Mouse (Mus musculus) hindbrain, postnatal 0 days (tissue): ENCODE results near the gene Olfr1555-ps1. TPM values are rescaled to one million over a fixed set of nuclear protein-coding genes. Genes with fewer than 3 reads are reported as not detected.

Experiments
- ATAC-seq: fragments of 200-750 bp; cut with Nextera tagmentation; 2 replicates; pipeline ENCODE4 v1.8.0; 2017; ENCODE audit warnings: mild to moderate bottlenecking, moderate TSS enrichment, moderate library complexity
- DNase-seq: peaks from one replicate; pipeline ENCODE4 v3.0.0-alpha.2; 2015; ENCODE audit warnings: low spot score
- H3K27ac ChIP-seq: fragments of 300-500 bp; sonication (generic); 2 replicates; pipeline ENCODE4 v1.5.1; 2014; ENCODE audit warnings: mild to moderate bottlenecking
- H3K27me3 ChIP-seq: fragments of 300-500 bp; sonication (generic); 2 replicates; pipeline ENCODE4 v1.6.1; 2014; ENCODE audit warnings: low read length, mixed read lengths; ENCODE audit not compliant: insufficient read depth
- H3K36me3 ChIP-seq: fragments of 300-500 bp; sonication (generic); 2 replicates; pipeline ENCODE4 v1.6.1; 2014; ENCODE audit warnings: low read length, mixed read lengths; ENCODE audit not compliant: insufficient read depth
- H3K4me1 ChIP-seq: fragments of 300-500 bp; sonication (generic); 2 replicates; pipeline ENCODE4 v1.6.1; 2014; ENCODE audit warnings: antibody characterized with exemption, low read length, mixed read lengths; ENCODE audit not compliant: insufficient read depth
- H3K4me2 ChIP-seq: fragments of 300-500 bp; sonication (generic); 2 replicates; pipeline ENCODE4 v1.6.1; 2014; ENCODE audit warnings: low read depth, mild to moderate bottlenecking, low read length, moderate library complexity, mixed read lengths
- H3K4me3 ChIP-seq: fragments of 300-500 bp; sonication (generic); 2 replicates; pipeline ENCODE4 v1.5.1; 2014; ENCODE audit warnings: low read length
- H3K9ac ChIP-seq: fragments of 300-500 bp; sonication (generic); replicated peaks from 2 replicates; pipeline ENCODE4 v1.6.1; 2014; ENCODE audit warnings: mild to moderate bottlenecking, low read length, moderate library complexity, mixed read lengths
- H3K9me3 ChIP-seq: fragments of 300-500 bp; sonication (generic); 2 replicates; pipeline ENCODE4 v1.6.1; 2016; ENCODE audit warnings: low read length, mixed read lengths
- CTCF ChIP-seq: IDR thresholded peaks from 2 replicates; pipeline ENCODE4 v1.5.1; 2016; ENCODE audit warnings: antibody characterized with exemption, control low read depth, low read depth
- WGBS: fragments of 180-500 bp; shearing (Covaris S2); extraction: QIAGEN DNeasy Blood & Tissue Kit; methylation state at CpG from one replicate; pipeline ENCODE4 v1.1.7; 2014; 5-methylcytosine and 5-hydroxymethylcytosine counted together
- polyA plus RNA-seq: library from polyadenylated mRNA; unstranded; fragments of >200 nt; fragmentation: Nextera tagmentation; extraction: Ambion mirVana; gene quantifications from 2 replicates; pipeline ENCODE4 v1.2.1, GENCODE M21; 2015
- total RNA-seq: library from RNA; depleted of rRNA; stranded (reverse); fragments of >200 nt; gene quantifications from 2 replicates; pipeline ENCODE4 v1.2.3, GENCODE M21; 2014; rRNA removed

Olfr1555-ps1 gene
- total and polyA plus RNA-seq, 2 experiments from 2014 or later: not detected

DNA sequence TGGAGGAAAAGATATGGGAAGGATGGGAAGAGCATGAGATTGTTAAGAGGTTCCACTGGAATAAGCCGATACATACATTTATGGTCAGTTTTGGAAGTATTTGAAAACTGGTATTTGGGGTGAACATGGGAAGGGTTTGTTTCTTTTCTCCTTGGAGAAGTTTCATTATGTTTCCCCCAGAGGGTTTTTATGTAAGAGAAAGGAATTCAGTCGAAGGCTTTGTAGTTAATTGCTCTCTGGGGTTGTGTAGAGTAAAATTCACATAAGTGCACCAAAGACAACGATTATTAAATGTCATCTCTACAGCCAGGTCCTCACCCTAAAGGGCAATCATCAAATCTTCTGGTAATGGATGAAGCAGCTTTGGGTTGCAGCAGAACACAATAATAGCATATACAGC, 46.8 kb downstream of the Olfr1555-ps1 start, which contains the start of gene Olfr76:
Olfr76 (minus strand) TSS at position 101 of the 400 bp plus-strand sequence.
- no peaks in the 10 kb centered on the region for H3K36me3 ChIP-seq
- 82% methylated on average over 3 of the region's 3 CpGs for WGBS
- no peaks in the 10 kb centered on the region for H3K9me3 ChIP-seq
- H3K4me3 ChIP-seq: no peak within 1 kb of the TSS
- no peak within 1 kb of the TSS for H3K27ac ChIP-seq
- TF ChIP-seq CTCF: no peak
- no peak for ATAC-seq
- H3K4me1 ChIP-seq: no peaks in the 10 kb centered on the region
- no peak for DNase-seq
- H3K4me2 ChIP-seq: no peak within 1 kb of the TSS
- no peak within 1 kb of the TSS for H3K9ac ChIP-seq
- H3K27me3 ChIP-seq: no peaks in the 10 kb centered on the region

- TF ChIP-seq CTCF: no peak
- H3K9ac ChIP-seq: no peak overlapping the region
- H3K4me2 ChIP-seq: no peak overlapping the region
- ATAC-seq: no peak
- no peak overlapping the region for H3K27ac ChIP-seq
- H3K27me3 ChIP-seq: no peaks in the 10 kb centered on the region
- DNase-seq: no peak
- no peaks in the 10 kb centered on the region for H3K4me1 ChIP-seq
- no peaks in the 10 kb centered on the region for H3K36me3 ChIP-seq
- H3K9me3 ChIP-seq: no peaks in the 10 kb centered on the region
- WGBS: 87% methylated on average over 3 of the region's 3 CpGs
- no peak overlapping the region for H3K4me3 ChIP-seq
Observed at GRCm38 (mm10) chr19:12116464-12116863, 53.4 kb downstream of the Olfr1555-ps1 start.

- H3K27ac ChIP-seq: no peak within 1 kb of the TSS
- 79% methylated on average over 1 of the region's 1 CpGs for WGBS
- no peak for ATAC-seq
- no peak for DNase-seq
- no peak for TF ChIP-seq CTCF
- H3K9me3 ChIP-seq: no peaks in the 10 kb centered on the region
- H3K4me3 ChIP-seq: no peak within 1 kb of the TSS
- H3K9ac ChIP-seq: no peak within 1 kb of the TSS
- no peaks in the 10 kb centered on the region for H3K27me3 ChIP-seq
- no peaks in the 10 kb centered on the region for H3K4me1 ChIP-seq
- no peaks in the 10 kb centered on the region for H3K36me3 ChIP-seq
- H3K4me2 ChIP-seq: no peak within 1 kb of the TSS
Observed at GRCm38 (mm10) chr19:12115797-12116196, 54.1 kb downstream of the Olfr1555-ps1 start, which contains the start of gene Olfr1428. Gene Olfr1428, minus strand, starts transcription at chr19:12115897.

Other genes starting within 250 kb of the Olfr1555-ps1 start
- 25.5 and 28.0 TPM in 2 replicates for gene Osbp, start 204.2 kb downstream of the Olfr1555-ps1 start, total RNA-seq
- gene Osbp, start 204.2 kb downstream of the Olfr1555-ps1 start, polyA plus RNA-seq: 2.5 and 2.6 TPM in 2 replicates
- gene Olfr1423, start 128.8 kb downstream of the Olfr1555-ps1 start, total RNA-seq: not detected in 2 replicates
- gene Olfr1423, start 128.8 kb downstream of the Olfr1555-ps1 start, polyA plus RNA-seq: not detected in 2 replicates
- gene Olfr1424, start 107.4 kb downstream of the Olfr1555-ps1 start, total RNA-seq: not detected in 2 replicates
- gene Olfr1424, start 107.4 kb downstream of the Olfr1555-ps1 start, polyA plus RNA-seq: not detected in 2 replicates
- gene Olfr1425, start 92.4 kb downstream of the Olfr1555-ps1 start, total RNA-seq: not detected in 2 replicates
- not detected in 2 replicates for gene Olfr1425, start 92.4 kb downstream of the Olfr1555-ps1 start, polyA plus RNA-seq
- gene Olfr1426, start 78.1 kb downstream of the Olfr1555-ps1 start, total RNA-seq: not detected in 2 replicates
- not detected in 2 replicates for gene Olfr1426, start 78.1 kb downstream of the Olfr1555-ps1 start, polyA plus RNA-seq
- gene Olfr1427, start 66.8 kb downstream of the Olfr1555-ps1 start, total RNA-seq: not detected in 2 replicates
- gene Olfr1427, start 66.8 kb downstream of the Olfr1555-ps1 start, polyA plus RNA-seq: not detected in 2 replicates
- not detected in 2 replicates for gene Olfr1428, start 54.2 kb downstream of the Olfr1555-ps1 start, total RNA-seq
- not detected in 2 replicates for gene Olfr1428, start 54.2 kb downstream of the Olfr1555-ps1 start, polyA plus RNA-seq
- gene Olfr76, start 46.9 kb downstream of the Olfr1555-ps1 start, total RNA-seq: not detected in 2 replicates
- gene Olfr76, start 46.9 kb downstream of the Olfr1555-ps1 start, polyA plus RNA-seq: not detected in 2 replicates
- gene Olfr1431, start 30.5 kb upstream of the Olfr1555-ps1 start, total RNA-seq: not detected in 2 replicates
- not detected in 2 replicates for gene Olfr1431, start 30.5 kb upstream of the Olfr1555-ps1 start, polyA plus RNA-seq
- gene Olfr1432, start 62.5 kb upstream of the Olfr1555-ps1 start, total RNA-seq: not detected in 2 replicates
- gene Olfr1432, start 62.5 kb upstream of the Olfr1555-ps1 start, polyA plus RNA-seq: not detected in 2 replicates
- gene Olfr262, start 71.5 kb upstream of the Olfr1555-ps1 start, total RNA-seq: not detected in 2 replicates
- gene Olfr262, start 71.5 kb upstream of the Olfr1555-ps1 start, polyA plus RNA-seq: not detected in 2 replicates
- not detected in 2 replicates for gene Olfr235, start 90.9 kb upstream of the Olfr1555-ps1 start, total RNA-seq
- gene Olfr235, start 90.9 kb upstream of the Olfr1555-ps1 start, polyA plus RNA-seq: not detected in 2 replicates
- not detected in 2 replicates for gene Olfr1434, start 109.7 kb upstream of the Olfr1555-ps1 start, total RNA-seq
- gene Olfr1434, start 109.7 kb upstream of the Olfr1555-ps1 start, polyA plus RNA-seq: not detected in 2 replicates
- gene Olfr1436, start 129.0 kb upstream of the Olfr1555-ps1 start, total RNA-seq: not detected in 2 replicates
- not detected in 2 replicates for gene Olfr1436, start 129.0 kb upstream of the Olfr1555-ps1 start, polyA plus RNA-seq
- gene Olfr1437, start 155.0 kb upstream of the Olfr1555-ps1 start, total RNA-seq: not detected in 2 replicates
- gene Olfr1437, start 155.0 kb upstream of the Olfr1555-ps1 start, polyA plus RNA-seq: not detected in 2 replicates
- not detected in 2 replicates for gene Olfr1438-ps1, start 165.8 kb upstream of the Olfr1555-ps1 start, total RNA-seq
- gene Olfr1438-ps1, start 165.8 kb upstream of the Olfr1555-ps1 start, polyA plus RNA-seq: not detected in 2 replicates
- gene Olfr1440, start 217.2 kb upstream of the Olfr1555-ps1 start, total RNA-seq: not detected in 2 replicates
- gene Olfr1440, start 217.2 kb upstream of the Olfr1555-ps1 start, polyA plus RNA-seq: not detected in 2 replicates
- gene Olfr1441, start 247.3 kb upstream of the Olfr1555-ps1 start, total RNA-seq: not detected in 2 replicates
- not detected in 2 replicates for gene Olfr1441, start 247.3 kb upstream of the Olfr1555-ps1 start, polyA plus RNA-seq